Mouse (Mus musculus): Measurements from ENCODE around the gene Dysf. TPM values are rescaled to one million over a fixed set of nuclear protein-coding genes. Genes with fewer than 3 reads are reported as not detected.

Dysf gene
- total and polyA plus RNA-seq, 2 experiments from 2014 or later: 1.4 to 1.7 TPM

GRCm38 (mm10) chr6:84211473-84211872, 203.1 kb downstream of the Dysf start:
- H3K27me3 ChIP-seq (ENCODE audit: insufficient read depth, low read length): no peaks in the 10 kb centered on the region
- WGBS: 58% methylated on average over 7 of the region's 7 CpGs
- DNase-seq (ENCODE audit: low spot score) (no peak), ATAC-seq (ENCODE audit: low FRiP score) (no peak)
- H3K4me2 ChIP-seq (ENCODE audit: low read depth, low read length, poor library complexity, severe bottlenecking): no peak overlapping the region
- no peaks in the 10 kb centered on the region for H3K9me3 ChIP-seq (ENCODE audit: low read length)
- H3K4me1 ChIP-seq (ENCODE audit: insufficient read depth, low read length): no peaks in the 10 kb centered on the region
- H3K27ac ChIP-seq (ENCODE audit: low read depth, low read length): no peak overlapping the region
- H3K36me3 ChIP-seq (ENCODE audit: insufficient read depth, low read length): no peaks in the 10 kb centered on the region
- no peak for TF ChIP-seq CTCF (IDR thresholded peaks at IDR 0.05)
- no peak overlapping the region for H3K4me3 ChIP-seq (ENCODE audit: low read depth, low read length)
- no peak overlapping the region for H3K9ac ChIP-seq (replicated peaks; ENCODE audit: low read length, poor library complexity, severe bottlenecking)

- no peak for TF ChIP-seq CTCF (IDR thresholded peaks at IDR 0.05)
- no peaks in the 10 kb centered on the region for H3K27me3 ChIP-seq (ENCODE audit: insufficient read depth, low read length)
- ATAC-seq (ENCODE audit: low FRiP score) (no peak), DNase-seq (ENCODE audit: low spot score) (no peak)
- H3K4me2 ChIP-seq (ENCODE audit: low read depth, low read length, poor library complexity, severe bottlenecking): no peak overlapping the region
- H3K9ac ChIP-seq (replicated peaks; ENCODE audit: low read length, poor library complexity, severe bottlenecking): no peak overlapping the region
- no peaks in the 10 kb centered on the region for H3K36me3 ChIP-seq (ENCODE audit: insufficient read depth, low read length)
- WGBS: 74% methylated on average over 3 of the region's 3 CpGs
- H3K4me1 ChIP-seq (ENCODE audit: insufficient read depth, low read length): no peaks in the 10 kb centered on the region
- no peaks in the 10 kb centered on the region for H3K9me3 ChIP-seq (ENCODE audit: low read length)
- H3K27ac ChIP-seq (ENCODE audit: low read depth, low read length): no peak overlapping the region
- H3K4me3 ChIP-seq (ENCODE audit: low read depth, low read length): no peak overlapping the region
Observed at GRCm38 (mm10) chr6:84213101-84213500, 204.7 kb downstream of the Dysf start.

- no peaks in the 10 kb centered on the region for H3K36me3 ChIP-seq (ENCODE audit: insufficient read depth, low read length)
- no peak overlapping the region for H3K9ac ChIP-seq (replicated peaks; ENCODE audit: low read length, poor library complexity, severe bottlenecking)
- ATAC-seq (ENCODE audit: low FRiP score): no peak
- H3K4me3 ChIP-seq (ENCODE audit: low read depth, low read length): no peak overlapping the region
- H3K4me2 ChIP-seq (ENCODE audit: low read depth, low read length, poor library complexity, severe bottlenecking): no peak overlapping the region
- no peaks in the 10 kb centered on the region for H3K4me1 ChIP-seq (ENCODE audit: insufficient read depth, low read length)
- no peaks in the 10 kb centered on the region for H3K27me3 ChIP-seq (ENCODE audit: insufficient read depth, low read length)
- no peaks in the 10 kb centered on the region for H3K9me3 ChIP-seq (ENCODE audit: low read length)
- no peak for TF ChIP-seq CTCF (IDR thresholded peaks at IDR 0.05)
- no peak overlapping the region for H3K27ac ChIP-seq (ENCODE audit: low read depth, low read length)
- no peak for DNase-seq (ENCODE audit: low spot score)
- 57% methylated on average over 1 of the region's 1 CpGs for WGBS
Observed at GRCm38 (mm10) chr6:84217216-84217933, 209.0 kb downstream of the Dysf start.

- TF ChIP-seq CTCF (IDR thresholded peaks at IDR 0.05): no peak
- WGBS: 67% methylated on average over 11 of the region's 11 CpGs
Observed at GRCm38 (mm10) chr6:84219119-84219518, 210.7 kb downstream of the Dysf start.

GRCm38 (mm10) chr6:84224861-84225260, 216.5 kb downstream of the Dysf start:
- WGBS: 62% methylated on average over 4 of the region's 4 CpGs

More at GRCm38 (mm10) chr6:84219119-84219518, 210.7 kb downstream of the Dysf start:
- Histone ChIP-seq H3K27me3 (ENCODE audit: insufficient read depth, low read length) (no peaks in the 10 kb centered on the region), H3K4me1 (ENCODE audit: insufficient read depth, low read length) (no peaks in the 10 kb centered on the region), H3K4me3 (ENCODE audit: low read depth, low read length) (no peak overlapping the region), H3K4me2 (ENCODE audit: low read depth, low read length, poor library complexity, severe bottlenecking) (no peak overlapping the region), H3K36me3 (ENCODE audit: insufficient read depth, low read length) (no peaks in the 10 kb centered on the region), H3K9ac (replicated peaks; ENCODE audit: low read length, poor library complexity, severe bottlenecking) (no peak overlapping the region), H3K9me3 (ENCODE audit: low read length) (no peaks in the 10 kb centered on the region), H3K27ac (ENCODE audit: low read depth, low read length) (no peak overlapping the region)
- no peak for ATAC-seq (ENCODE audit: low FRiP score)
- no peak for DNase-seq (ENCODE audit: low spot score)

GRCm38 (mm10) chr6:84225587-84225986, 217.2 kb downstream of the Dysf start:
- no peak for ATAC-seq (ENCODE audit: low FRiP score)
- no peak for TF ChIP-seq CTCF (IDR thresholded peaks at IDR 0.05)
- Histone ChIP-seq H3K9ac (replicated peaks; ENCODE audit: low read length, poor library complexity, severe bottlenecking) (no peak overlapping the region), H3K27ac (ENCODE audit: low read depth, low read length) (no peak overlapping the region), H3K27me3 (ENCODE audit: insufficient read depth, low read length) (no peaks in the 10 kb centered on the region), H3K9me3 (ENCODE audit: low read length) (no peaks in the 10 kb centered on the region), H3K4me1 (ENCODE audit: insufficient read depth, low read length) (no peaks in the 10 kb centered on the region), H3K4me2 (ENCODE audit: low read depth, low read length, poor library complexity, severe bottlenecking) (no peak overlapping the region), H3K36me3 (ENCODE audit: insufficient read depth, low read length) (no peaks in the 10 kb centered on the region), H3K4me3 (ENCODE audit: low read depth, low read length) (no peak overlapping the region)
- WGBS: 70% methylated on average over 6 of the region's 6 CpGs
- DNase-seq (ENCODE audit: low spot score): peak; percentile 18

More at GRCm38 (mm10) chr6:84224861-84225260, 216.5 kb downstream of the Dysf start:
- H3K27ac ChIP-seq (ENCODE audit: low read depth, low read length): no peak overlapping the region
- no peaks in the 10 kb centered on the region for H3K9me3 ChIP-seq (ENCODE audit: low read length)
- TF ChIP-seq CTCF (IDR thresholded peaks at IDR 0.05): no peak
- no peak overlapping the region for H3K9ac ChIP-seq (replicated peaks; ENCODE audit: low read length, poor library complexity, severe bottlenecking)
- no peak overlapping the region for H3K4me2 ChIP-seq (ENCODE audit: low read depth, low read length, poor library complexity, severe bottlenecking)
- no peak overlapping the region for H3K4me3 ChIP-seq (ENCODE audit: low read depth, low read length)
- ATAC-seq (ENCODE audit: low FRiP score) (no peak), DNase-seq (ENCODE audit: low spot score) (no peak)
- no peaks in the 10 kb centered on the region for H3K36me3 ChIP-seq (ENCODE audit: insufficient read depth, low read length)
- no peaks in the 10 kb centered on the region for H3K4me1 ChIP-seq (ENCODE audit: insufficient read depth, low read length)
- no peaks in the 10 kb centered on the region for H3K27me3 ChIP-seq (ENCODE audit: insufficient read depth, low read length)
